Mouse (Mus musculus): Measurements from ENCODE around the gene Ric1.

- no peak for TF ChIP-seq POLR2A (IDR thresholded peaks at IDR 0.05; ENCODE audit: low read depth, low read length)
- no peak for TF ChIP-seq CTCF (conservative IDR thresholded peaks at IDR 0.05; ENCODE audit: insufficient read depth, insufficient read length, low read depth, low read length)
Observed at GRCm38 (mm10) chr19:29582439-29582838, 60.4 kb downstream of the Ric1 start.
